In genomic region chr14:54685471-54685870, GRCm38 (mm10) we compare ENCODE assay signal across 8 mouse cellular contexts. TPM values are rescaled to one million over a fixed set of nuclear protein-coding genes. Genes with fewer than 3 reads are reported as not detected.
DNase-seq lines count a peak whose midpoint lies in the region; ATAC-seq and TF ChIP-seq lines count a peak whose summit lies in the region.

No protein-coding gene starts in this region.

- H3K4me1 ChIP-seq in heart, embryonic 12.5 days (replicated peaks) = peaks cover 19% of the 10 kb centered on the region
- H3K4me1 ChIP-seq in G1E (ENCODE audit: insufficient read depth, low read depth, low read length) = peaks cover 40% of the 10 kb centered on the region

- no peaks in the 10 kb centered on the region for H3K27me3 ChIP-seq in heart, embryonic 12.5 days (replicated peaks)
- H3K27me3 ChIP-seq in G1E (ENCODE audit: insufficient read depth, low read length) = no peaks in the 10 kb centered on the region

- H3K9ac ChIP-seq in heart, embryonic 12.5 days = peak overlapping the region; percentile 97

- H3K27ac ChIP-seq in heart, embryonic 12.5 days (ENCODE audit: poor library complexity, severe bottlenecking) = peak overlapping the region; percentile 99
- H3K27ac ChIP-seq in macrophage = peak overlapping the region; percentile 83; the same call in 1 of the 2 replicates

- peaks cover 91% of the 10 kb centered on the region for H3K79me2 ChIP-seq in macrophage (ENCODE audit: inconsistent target)

- peaks cover 36% of the 10 kb centered on the region for H3K36me3 ChIP-seq in heart, embryonic 12.5 days
- peaks cover 55% of the 10 kb centered on the region for H3K36me3 ChIP-seq in G1E (replicated peaks)
- peaks cover 26% of the 10 kb centered on the region; the same call in 1 of the 2 replicates for H3K36me3 ChIP-seq in macrophage (ENCODE audit: inconsistent target)

- intact Hi-C loops in heart, postnatal 10 days (cut with DNase I) = loop anchor here (5.0 kb wide), 1 partner anchor 33 kb away; no protein-coding TSS in a partner anchor

- H3K4me2 ChIP-seq in heart, embryonic 12.5 days = peak overlapping the region; percentile 96

- ATAC-seq in heart, embryonic 12.5 days (ENCODE audit: insufficient number of reproducible peaks, low FRiP score) = no peak
- ATAC-seq in G1E (ENCODE audit: extremely low read depth, insufficient number of reproducible peaks, low FRiP score, poor library complexity, severe bottlenecking) = no peak
- peak; percentile 26 for ATAC-seq in granulocyte monocyte progenitor cell, adult 5-6 weeks (replicated peaks; ENCODE audit: poor library complexity, severe bottlenecking)

- 13% methylated on average over 8 of the region's 8 CpGs for WGBS in heart, embryonic 12.5 days
- WGBS in macrophage (ENCODE audit: missing documents) = 0% methylated on average over 8 of the region's 8 CpGs

- H3K9me3 ChIP-seq in heart, embryonic 12.5 days (replicated peaks) = no peaks in the 10 kb centered on the region
- no peaks in the 10 kb centered on the region for H3K9me3 ChIP-seq in G1E (replicated peaks)

- no peak for TF ChIP-seq CTCF in G1E (IDR thresholded peaks at IDR 0.05; ENCODE audit: low read depth, low read length)

- no peak for DNase-seq in heart, postnatal 10 days
- DNase-seq in G1E (ENCODE audit: low spot score) = peak; percentile 14
- no peak for DNase-seq in adrenal gland, postnatal 4 days (ENCODE audit: low spot score in 2 of 2)
- DNase-seq in cerebellum, postnatal 25 days = no peak
- no peak for DNase-seq in cerebellum, adult 8-10 months

- H3K4me3 ChIP-seq in heart, embryonic 12.5 days = peak overlapping the region; percentile 97
- H3K4me3 ChIP-seq in G1E (ENCODE audit: low read depth, low read length) = peak overlapping the region; percentile 97
- H3K4me3 ChIP-seq in macrophage (ENCODE audit: inconsistent target) = peak overlapping the region; percentile 94

RNA-seq across cellular contexts. Expression of gene 1700123O20Rik, which starts 0.5 kb away (rescaled TPM):
- 50.3 and 57.1 TPM in 2 replicates for polyA plus RNA-seq in heart, embryonic 12.5 days (2016; fragmentation: Nextera tagmentation; extraction: Ambion mirVana)
- 10 to 100 TPM; 19.8 to 21.9 TPM for total RNA-seq in heart, postnatal 10 days (2021)
- total RNA-seq in G1E (2014; fragmentation: Nextera tagmentation) = 38.2 and 45.2 TPM in 2 replicates
- total RNA-seq in G1E (2017) = 34.1 and 34.6 TPM in 2 replicates
- 10.1 and 12.5 TPM in 2 replicates for polyA plus RNA-seq in G1E (2012)
- total RNA-seq in granulocyte monocyte progenitor cell, adult 5-6 weeks (2014; fragmentation: Nextera tagmentation) = 44.3 and 69.7 TPM in 2 replicates
- total RNA-seq in granulocyte monocyte progenitor cell, adult 5-6 weeks (2017) = 42.2 and 50.0 TPM in 2 replicates
- total RNA-seq in macrophage (2018; cell fraction: chromatin; rRNA removed) = 10 to 100 TPM in 10 of 26 experiments, 1 to 10 TPM in 16; 3.8 to 17.7 (median 8.6) TPM
- 10 to 100 TPM; 16.1 to 33.0 (median 26.2) TPM for total RNA-seq in macrophage (2018; cell fraction: cytosol; rRNA removed)
- 10 to 100 TPM in 20 of 26 experiments, 1 to 10 TPM in 6; 7.2 to 27.1 (median 16.6) TPM for total RNA-seq in macrophage (2018; cell fraction: nucleus; rRNA removed)
- polyA plus RNA-seq in macrophage (2018) = 23.0 to 29.4 TPM (median 23.7 TPM) in 3 replicates
- 10 to 100 TPM; 38.2 to 43.0 TPM for total RNA-seq in adrenal gland, postnatal 4 days (2021)

RNA-seq across cellular contexts. Expression of gene Acin1, which starts 1.3 kb away (rescaled TPM):
- polyA plus RNA-seq in heart, embryonic 12.5 days (2016; fragmentation: Nextera tagmentation; extraction: Ambion mirVana) = 85.1 and 89.0 TPM in 2 replicates
- 100 to 1,000 TPM; 104 to 114 TPM for total RNA-seq in heart, postnatal 10 days (2021)
- total RNA-seq in G1E (2014; fragmentation: Nextera tagmentation) (266 and 298 TPM in 2 replicates), G1E (2017) (115 and 125 TPM in 2 replicates)
- polyA plus RNA-seq in G1E (2012) (640 and 697 TPM in 2 replicates), macrophage (2018) (92.8 to 195 TPM (median 119 TPM) in 3 replicates)
- total RNA-seq in granulocyte monocyte progenitor cell, adult 5-6 weeks (2014; fragmentation: Nextera tagmentation) = 236 and 252 TPM in 2 replicates
- total RNA-seq in granulocyte monocyte progenitor cell, adult 5-6 weeks (2017) = 198 and 208 TPM in 2 replicates
- 1,000 to 10,000 TPM in 2 of 26 experiments, 100 to 1,000 TPM in 24; 474 to 1,047 (median 828) TPM for total RNA-seq in macrophage (2018; cell fraction: chromatin; rRNA removed)
- 100 to 1,000 TPM in 4 of 26 experiments, 10 to 100 TPM in 22; 55.1 to 115 (median 81.7) TPM for total RNA-seq in macrophage (2018; cell fraction: cytosol; rRNA removed)
- total RNA-seq in macrophage (2018; cell fraction: nucleus; rRNA removed) = 100 to 1,000 TPM; 278 to 587 (median 391) TPM
- total RNA-seq in adrenal gland, postnatal 4 days (2021) = 100 to 1,000 TPM; 252 to 273 TPM

RNA-seq across cellular contexts. Expression of gene Gm29776, which starts 13.2 kb away (rescaled TPM):
- 0.21 and 0.28 TPM in 2 replicates for polyA plus RNA-seq in heart, embryonic 12.5 days (2016; fragmentation: Nextera tagmentation; extraction: Ambion mirVana)
- under 1 TPM; 0.10 TPM for total RNA-seq in heart, postnatal 10 days (2021)
- not detected in 2 replicates for total RNA-seq in G1E (2014; fragmentation: Nextera tagmentation)
- total RNA-seq in G1E (2017) = 0.11 TPM in 1 of 2 replicates, not detected in the other
- polyA plus RNA-seq in G1E (2012) = 0.02 TPM in 1 of 2 replicates, not detected in the other
- total RNA-seq in granulocyte monocyte progenitor cell, adult 5-6 weeks (2014; fragmentation: Nextera tagmentation) = 0.15 TPM in 1 of 2 replicates, not detected in the other
- 0.22 TPM in 1 of 2 replicates, not detected in the other for total RNA-seq in granulocyte monocyte progenitor cell, adult 5-6 weeks (2017)
- total RNA-seq in macrophage (2018; cell fraction: chromatin; rRNA removed) = not detected
- not detected for total RNA-seq in macrophage (2018; cell fraction: cytosol; rRNA removed)
- under 1 TPM in 1 of 26 experiments, not detected in 25; 0.34 TPM for total RNA-seq in macrophage (2018; cell fraction: nucleus; rRNA removed)
- polyA plus RNA-seq in macrophage (2018) = not detected in 3 replicates
- total RNA-seq in adrenal gland, postnatal 4 days (2021) = under 1 TPM; 0.11 TPM

RNA-seq across cellular contexts. Expression of gene Cebpe, which starts 26.5 kb away (rescaled TPM):
- not detected in 2 replicates for polyA plus RNA-seq in heart, embryonic 12.5 days (2016; fragmentation: Nextera tagmentation; extraction: Ambion mirVana)
- total RNA-seq in heart, postnatal 10 days (2021) = not detected
- total RNA-seq in G1E (2014; fragmentation: Nextera tagmentation) (0.90 and 1.6 TPM in 2 replicates), G1E (2017) (0.16 TPM in 1 of 2 replicates, not detected in the other)
- polyA plus RNA-seq in G1E (2012) (11.1 and 12.4 TPM in 2 replicates), macrophage (2018) (0.42 to 0.85 TPM in 2 of 3 replicates, not detected in the other)
- total RNA-seq in granulocyte monocyte progenitor cell, adult 5-6 weeks (2014; fragmentation: Nextera tagmentation) = 23.1 and 45.9 TPM in 2 replicates
- 57.2 and 63.7 TPM in 2 replicates for total RNA-seq in granulocyte monocyte progenitor cell, adult 5-6 weeks (2017)
- not detected for total RNA-seq in macrophage (2018; cell fraction: chromatin; rRNA removed)
- total RNA-seq in macrophage (2018; cell fraction: cytosol; rRNA removed) = under 1 TPM in 21 of 26 experiments, not detected in 5; 0.10 to 0.47 (median 0.19) TPM
- total RNA-seq in macrophage (2018; cell fraction: nucleus; rRNA removed) = under 1 TPM in 5 of 26 experiments, not detected in 21; 0.44 to 0.98 (median 0.65) TPM
- 1 to 10 TPM in 1 of 2 experiments, under 1 TPM in 1; 0.78 to 1.6 TPM for total RNA-seq in adrenal gland, postnatal 4 days (2021)

RNA-seq across cellular contexts. Expression of gene Cdh24, which starts 44.3 kb away (rescaled TPM):
- polyA plus RNA-seq in heart, embryonic 12.5 days (2016; fragmentation: Nextera tagmentation; extraction: Ambion mirVana) = 3.1 and 3.3 TPM in 2 replicates
- total RNA-seq in heart, postnatal 10 days (2021) = 1 to 10 TPM; 1.3 TPM
- 0.68 and 0.73 TPM in 2 replicates for total RNA-seq in G1E (2014; fragmentation: Nextera tagmentation)
- 0.11 and 0.35 TPM in 2 replicates for total RNA-seq in G1E (2017)
- 1.5 and 1.8 TPM in 2 replicates for polyA plus RNA-seq in G1E (2012)
- 0.54 and 1.4 TPM in 2 replicates for total RNA-seq in granulocyte monocyte progenitor cell, adult 5-6 weeks (2014; fragmentation: Nextera tagmentation)
- total RNA-seq in granulocyte monocyte progenitor cell, adult 5-6 weeks (2017) = 0.39 and 0.41 TPM in 2 replicates
- 1 to 10 TPM in 24 of 26 experiments, under 1 TPM in 2; 0.59 to 4.1 (median 2.1) TPM for total RNA-seq in macrophage (2018; cell fraction: chromatin; rRNA removed)
- under 1 TPM in 20 of 26 experiments, not detected in 6; 0.03 to 0.22 (median 0.09) TPM for total RNA-seq in macrophage (2018; cell fraction: cytosol; rRNA removed)
- total RNA-seq in macrophage (2018; cell fraction: nucleus; rRNA removed) = 1 to 10 TPM; 1.1 to 3.0 (median 1.8) TPM
- polyA plus RNA-seq in macrophage (2018) = 0.06 to 0.11 TPM in 2 of 3 replicates, not detected in the other
- 1 to 10 TPM; 4.0 to 5.2 TPM for total RNA-seq in adrenal gland, postnatal 4 days (2021)
